Mouse (Mus musculus) neural tube, embryonic 15.5 days (tissue): ENCODE results near the gene Treml2. TPM values are rescaled to one million over a fixed set of nuclear protein-coding genes. Genes with fewer than 3 reads are reported as not detected.

Experiments used
- ATAC-seq: fragments of 200-750 bp; cut with Nextera tagmentation; 2 replicates; pipeline ENCODE4 v1.8.0; 2017; ENCODE audit warnings: mild to moderate bottlenecking, moderate TSS enrichment, moderate library complexity; ENCODE audit not compliant: low FRiP score
- H3K27ac ChIP-seq: fragments of 300-500 bp; sonication (generic); replicated peaks from 2 replicates; pipeline ENCODE4 v1.5.1; 2015; ENCODE audit warnings: mild to moderate bottlenecking, inconsistent platforms
- H3K27me3 ChIP-seq: fragments of 300-500 bp; sonication (generic); replicated peaks from 2 replicates; pipeline ENCODE4 v1.6.1; 2015; ENCODE audit warnings: inconsistent platforms
- H3K36me3 ChIP-seq: fragments of 300-500 bp; sonication (generic); 2 replicates; pipeline ENCODE4 v1.6.1; 2015; ENCODE audit warnings: inconsistent platforms
- H3K4me1 ChIP-seq: fragments of 300-500 bp; sonication (generic); 2 replicates; pipeline ENCODE4 v1.6.1; 2015; ENCODE audit warnings: inconsistent platforms
- H3K4me2 ChIP-seq: fragments of 300-500 bp; sonication (generic); 2 replicates; pipeline ENCODE4 v1.6.1; 2015; ENCODE audit warnings: inconsistent platforms, mild to moderate bottlenecking, moderate library complexity
- H3K4me3 ChIP-seq: fragments of 300-500 bp; sonication (generic); replicated peaks from 2 replicates; pipeline ENCODE4 v1.5.1; 2015; ENCODE audit warnings: mild to moderate bottlenecking, inconsistent platforms
- H3K9ac ChIP-seq: fragments of 300-500 bp; sonication (generic); replicated peaks from 2 replicates; pipeline ENCODE4 v1.6.1; 2015; ENCODE audit warnings: mild to moderate bottlenecking, inconsistent platforms
- H3K9me3 ChIP-seq: fragments of 300-500 bp; sonication (generic); replicated peaks from 2 replicates; pipeline ENCODE4 v1.6.1; 2016; ENCODE audit warnings: inconsistent platforms
- WGBS: fragments of 180-500 bp; shearing (Covaris S2); methylation state at CpG from one replicate; pipeline ENCODE4 v1.1.7; 2015; ENCODE audit warnings: mixed read lengths; 5-methylcytosine and 5-hydroxymethylcytosine counted together
- polyA plus RNA-seq: library from polyadenylated mRNA; unstranded; fragments of >200 nt; fragmentation: Nextera tagmentation; extraction: Ambion mirVana; gene quantifications from 2 replicates; pipeline ENCODE4 v1.2.1, GENCODE M21; 2015

The Treml2 gene
- polyA plus RNA-seq, 1 experiment from 2014 or later, result 0.14 TPM

- WGBS, result 49% methylated on average over 2 of the region's 2 CpGs
- Histone ChIP-seq H3K9me3 (no peaks in the 10 kb centered on the region), H3K4me2 (no peak overlapping the region), H3K36me3 (no peaks in the 10 kb centered on the region), H3K27ac (no peak overlapping the region), H3K4me3 (no peak overlapping the region), H3K9ac (no peak overlapping the region), H3K27me3 (no peaks in the 10 kb centered on the region), H3K4me1 (0 out of 2 replicates have a peak, but pooled peaks cover 1% of the 10 kb centered on the region)
- ATAC-seq, result no peak
Measured at GRCm38 (mm10) chr17:48357892-48358291, 58.6 kb downstream of the Treml2 start.

- WGBS, result 85% methylated on average over 7 of the region's 7 CpGs
- H3K36me3 ChIP-seq, result no peaks in the 10 kb centered on the region
- ATAC-seq, result no peak
- H3K9me3 ChIP-seq, result no peaks in the 10 kb centered on the region
- no peaks in the 10 kb centered on the region for H3K27me3 ChIP-seq
- H3K4me2 ChIP-seq, result no peak within 1 kb of the TSS
- H3K4me1 ChIP-seq, result 0 out of 2 replicates have a peak, but pooled peaks cover 4% of the 10 kb centered on the region
- no peak within 1 kb of the TSS for H3K9ac ChIP-seq
- H3K4me3 ChIP-seq, result no peak within 1 kb of the TSS
- no peak within 1 kb of the TSS for H3K27ac ChIP-seq
Measured at GRCm38 (mm10) chr17:48359616-48360015, 60.3 kb downstream of the Treml2 start, which contains the start of gene Treml1. Treml1 (plus strand) TSS chr17:48359916.

DNA sequence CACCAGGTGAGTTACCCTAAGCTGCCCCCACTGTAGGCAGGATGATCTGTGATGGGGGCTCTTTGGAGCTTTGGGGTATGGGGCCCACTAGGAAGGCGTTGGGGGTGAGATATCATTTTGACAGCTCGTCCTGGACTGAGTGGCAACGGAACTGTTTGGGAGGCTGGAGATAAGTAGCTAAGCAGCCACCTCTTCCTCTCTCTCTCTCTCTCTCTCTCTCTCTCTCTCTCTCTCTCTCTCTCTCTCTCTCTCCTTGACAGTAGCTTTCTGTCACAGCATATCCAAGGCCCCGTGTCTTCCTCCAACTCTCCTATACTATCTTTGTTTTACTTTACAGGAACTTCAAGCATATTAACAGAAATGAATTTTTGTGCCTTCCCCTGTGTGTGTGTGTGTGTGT is 61.2 kb downstream of the Treml2 start:
- no peaks in the 10 kb centered on the region for H3K27me3 ChIP-seq
- H3K4me3 ChIP-seq, result no peak overlapping the region
- H3K36me3 ChIP-seq, result no peaks in the 10 kb centered on the region
- WGBS, result 85% methylated on average over 4 of the region's 4 CpGs
- no peak for ATAC-seq
- H3K27ac ChIP-seq, result no peak overlapping the region
- 0 out of 2 replicates have a peak, but pooled peaks cover 4% of the 10 kb centered on the region for H3K4me1 ChIP-seq
- H3K9me3 ChIP-seq, result no peaks in the 10 kb centered on the region
- H3K9ac ChIP-seq, result no peak overlapping the region
- H3K4me2 ChIP-seq, result no peak overlapping the region

Other genes with a start within 250 kb of the Treml2 start
- not detected in 2 replicates for gene 1700067P10Rik, start 210.2 kb upstream of the Treml2 start, polyA plus RNA-seq
- gene 9830107B12Rik, start 153.2 kb upstream of the Treml2 start, polyA plus RNA-seq, result 0.04 TPM in 1 of 2 replicates, not detected in the other
- gene A530064D06Rik, start 132.2 kb upstream of the Treml2 start, polyA plus RNA-seq, result 0.18 and 0.19 TPM in 2 replicates
- not detected in 2 replicates for gene Trem1, start 66.7 kb upstream of the Treml2 start, polyA plus RNA-seq
- 0.18 TPM in 1 of 2 replicates, not detected in the other for gene Trem3, start 51.7 kb upstream of the Treml2 start, polyA plus RNA-seq
- gene Treml4, start 35.2 kb upstream of the Treml2 start, polyA plus RNA-seq, result 0.37 TPM in 1 of 2 replicates, not detected in the other
- gene B430306N03Rik, start 16.6 kb downstream of the Treml2 start, polyA plus RNA-seq, result 0.09 and 0.19 TPM in 2 replicates
- gene Trem2, start 46.9 kb downstream of the Treml2 start, polyA plus RNA-seq, result 5.0 and 6.1 TPM in 2 replicates
- 0.43 and 0.49 TPM in 2 replicates for gene Treml1, start 60.4 kb downstream of the Treml2 start, polyA plus RNA-seq
- gene Nfya, start 110.4 kb downstream of the Treml2 start, polyA plus RNA-seq, result 9.1 and 9.5 TPM in 2 replicates
- 29.4 and 39.3 TPM in 2 replicates for gene Oard1, start 110.5 kb downstream of the Treml2 start, polyA plus RNA-seq
- gene Apobec2, start 133.4 kb downstream of the Treml2 start, polyA plus RNA-seq, result 3.7 and 5.1 TPM in 2 replicates
- gene Tspo2, start 152.0 kb downstream of the Treml2 start, polyA plus RNA-seq, result 0.69 and 1.1 TPM in 2 replicates
- gene Unc5cl, start 155.4 kb downstream of the Treml2 start, polyA plus RNA-seq, result 0.18 and 4.4 TPM in 2 replicates